Mouse (Mus musculus) embryonic facial prominence, embryonic 12.5 days (tissue): ENCODE measurements around the gene Dusp10. TPM values are rescaled to one million over a fixed set of nuclear protein-coding genes. Genes with fewer than 3 reads are reported as not detected.

Experiments used
- ATAC-seq: fragments of 200-750 bp; cut with Nextera tagmentation; 2 replicates; pipeline ENCODE4 v1.8.0; 2017; ENCODE audit not compliant: insufficient number of reproducible peaks, insufficient read depth, low FRiP score, low TSS enrichment
- H3K27ac ChIP-seq: fragments of 300-500 bp; sonication (generic); 2 replicates; pipeline ENCODE4 v1.5.1; 2016; ENCODE audit warnings: mild to moderate bottlenecking
- H3K27me3 ChIP-seq: fragments of 300-500 bp; sonication (generic); 2 replicates; pipeline ENCODE4 v1.6.1; 2016; ENCODE audit warnings: mild to moderate bottlenecking, moderate library complexity
- H3K36me3 ChIP-seq: fragments of 300-500 bp; sonication (generic); 2 replicates; pipeline ENCODE4 v1.6.1; 2016; ENCODE audit warnings: mild to moderate bottlenecking
- H3K4me1 ChIP-seq: fragments of 300-500 bp; sonication (generic); 2 replicates; pipeline ENCODE4 v1.6.1; 2016
- H3K4me2 ChIP-seq: fragments of 300-500 bp; sonication (generic); replicated peaks from 2 replicates; pipeline ENCODE4 v1.6.1; 2016; ENCODE audit warnings: mild to moderate bottlenecking, moderate library complexity
- H3K4me3 ChIP-seq: fragments of 300-500 bp; sonication (generic); 2 replicates; pipeline ENCODE4 v1.5.1; 2016; ENCODE audit warnings: mild to moderate bottlenecking
- H3K9ac ChIP-seq: fragments of 300-500 bp; sonication (generic); 2 replicates; pipeline ENCODE4 v1.6.1; 2016; ENCODE audit warnings: mild to moderate bottlenecking, moderate library complexity
- H3K9me3 ChIP-seq: fragments of 300-500 bp; sonication (generic); 2 replicates; pipeline ENCODE4 v1.6.1; 2016; ENCODE audit warnings: mild to moderate bottlenecking, moderate library complexity
- WGBS: fragments of 180-500 bp; shearing (Covaris S2); methylation state at CpG from one replicate; pipeline ENCODE4 v1.1.7; 2016; 5-methylcytosine and 5-hydroxymethylcytosine counted together
- polyA plus RNA-seq: library from polyadenylated mRNA; unstranded; fragments of >200 nt; fragmentation: Nextera tagmentation; extraction: Ambion mirVana; gene quantifications from 2 replicates; pipeline ENCODE4 v1.2.1, GENCODE M21; 2016

The Dusp10 gene
- polyA plus RNA-seq, 1 experiment from 2014 or later: 8.1 TPM

GRCm38 (mm10) chr1:184011311-184011710, 1.8 kb upstream of the Dusp10 start:
- no peak overlapping the region for H3K4me3 ChIP-seq
- no peak overlapping the region for H3K9ac ChIP-seq
- no peak overlapping the region for H3K27ac ChIP-seq
- H3K4me1 ChIP-seq: no peaks in the 10 kb centered on the region
- H3K4me2 ChIP-seq: no peak overlapping the region
- no peak for ATAC-seq
- WGBS: 93% methylated on average over 6 of the region's 6 CpGs
- H3K36me3 ChIP-seq: no peaks in the 10 kb centered on the region
- H3K9me3 ChIP-seq: no peaks in the 10 kb centered on the region
- no peaks in the 10 kb centered on the region for H3K27me3 ChIP-seq

- Histone ChIP-seq H3K4me1 (no peaks in the 10 kb centered on the region), H3K9me3 (no peaks in the 10 kb centered on the region), H3K9ac (no peak overlapping the region), H3K4me3 (no peak overlapping the region), H3K27me3 (no peaks in the 10 kb centered on the region), H3K27ac (no peak overlapping the region), H3K36me3 (no peaks in the 10 kb centered on the region), H3K4me2 (no peak overlapping the region)
- 77% methylated on average over 3 of the region's 3 CpGs for WGBS
- no peak for ATAC-seq
These were observed 989 bp downstream of the Dusp10 start for GRCm38 (mm10) chr1:184014091-184014490.

GRCm38 (mm10) chr1:184015995-184016730, 3.1 kb downstream of the Dusp10 start:
- Histone ChIP-seq H3K27me3 (no peaks in the 10 kb centered on the region), H3K9me3 (no peaks in the 10 kb centered on the region), H3K4me2 (no peak overlapping the region), H3K9ac (no peak overlapping the region), H3K4me1 (no peaks in the 10 kb centered on the region), H3K27ac (no peak overlapping the region), H3K36me3 (no peaks in the 10 kb centered on the region), H3K4me3 (no peak overlapping the region)
- no peak for ATAC-seq
- WGBS: 74% methylated on average over 10 of the region's 10 CpGs

- H3K4me2 ChIP-seq: no peak overlapping the region
- ATAC-seq: no peak
These were observed 4.5 kb downstream of the Dusp10 start for GRCm38 (mm10) chr1:184017606-184018005.

GRCm38 (mm10) chr1:184019042-184019721, 6.1 kb downstream of the Dusp10 start:
- no peak overlapping the region for H3K27ac ChIP-seq

More at GRCm38 (mm10) chr1:184017606-184018005, 4.5 kb downstream of the Dusp10 start:
- Histone ChIP-seq H3K27ac (no peak overlapping the region), H3K9me3 (no peaks in the 10 kb centered on the region), H3K27me3 (no peaks in the 10 kb centered on the region), H3K4me3 (no peak overlapping the region), H3K4me1 (no peaks in the 10 kb centered on the region), H3K9ac (no peak overlapping the region), H3K36me3 (no peaks in the 10 kb centered on the region)
- WGBS: 83% methylated on average over 2 of the region's 2 CpGs

GRCm38 (mm10) chr1:184019722-184020107, 6.6 kb downstream of the Dusp10 start:
- WGBS: 36% methylated on average over 6 of the region's 6 CpGs
- no peak for ATAC-seq
- Histone ChIP-seq H3K4me2 (no peak overlapping the region), H3K4me3 (no peak overlapping the region), H3K9me3 (no peaks in the 10 kb centered on the region), H3K9ac (no peak overlapping the region), H3K27me3 (no peaks in the 10 kb centered on the region), H3K36me3 (no peaks in the 10 kb centered on the region), H3K27ac (no peak overlapping the region), H3K4me1 (no peaks in the 10 kb centered on the region)

More at GRCm38 (mm10) chr1:184019042-184019721, 6.1 kb downstream of the Dusp10 start:
- H3K9me3 ChIP-seq: no peaks in the 10 kb centered on the region
- no peak overlapping the region for H3K4me2 ChIP-seq
- H3K36me3 ChIP-seq: no peaks in the 10 kb centered on the region
- no peaks in the 10 kb centered on the region for H3K27me3 ChIP-seq
- WGBS: 44% methylated on average over 6 of the region's 6 CpGs
- no peaks in the 10 kb centered on the region for H3K4me1 ChIP-seq
- no peak overlapping the region for H3K4me3 ChIP-seq
- ATAC-seq: no peak
- no peak overlapping the region for H3K9ac ChIP-seq

- H3K27me3 ChIP-seq: no peaks in the 10 kb centered on the region
- 64% methylated on average over 2 of the region's 2 CpGs for WGBS
- no peak for ATAC-seq
These were observed 10.9 kb downstream of the Dusp10 start for GRCm38 (mm10) chr1:184023971-184024370.

GRCm38 (mm10) chr1:184024631-184025030, 11.5 kb downstream of the Dusp10 start:
- no peak overlapping the region for H3K9ac ChIP-seq
- no peaks in the 10 kb centered on the region for H3K27me3 ChIP-seq
- H3K27ac ChIP-seq: no peak overlapping the region
- no peaks in the 10 kb centered on the region for H3K4me1 ChIP-seq
- no peak overlapping the region for H3K4me2 ChIP-seq
- H3K4me3 ChIP-seq: no peak overlapping the region
- H3K36me3 ChIP-seq: no peaks in the 10 kb centered on the region
- H3K9me3 ChIP-seq: no peaks in the 10 kb centered on the region
- no peak for ATAC-seq
- WGBS: 96% methylated on average over 2 of the region's 2 CpGs

More at GRCm38 (mm10) chr1:184023971-184024370, 10.9 kb downstream of the Dusp10 start:
- no peaks in the 10 kb centered on the region for H3K9me3 ChIP-seq
- H3K4me3 ChIP-seq: no peak overlapping the region
- H3K36me3 ChIP-seq: no peaks in the 10 kb centered on the region
- no peak overlapping the region for H3K27ac ChIP-seq
- no peaks in the 10 kb centered on the region for H3K4me1 ChIP-seq
- no peak overlapping the region for H3K9ac ChIP-seq
- no peak overlapping the region for H3K4me2 ChIP-seq

GRCm38 (mm10) chr1:184025079-184025478, 12.0 kb downstream of the Dusp10 start:
- Histone ChIP-seq H3K27me3 (no peaks in the 10 kb centered on the region), H3K4me3 (no peak overlapping the region), H3K9me3 (no peaks in the 10 kb centered on the region), H3K36me3 (no peaks in the 10 kb centered on the region), H3K9ac (no peak overlapping the region), H3K4me1 (no peaks in the 10 kb centered on the region), H3K27ac (no peak overlapping the region), H3K4me2 (no peak overlapping the region)
- 92% methylated on average over 5 of the region's 5 CpGs for WGBS
- ATAC-seq: no peak

GRCm38 (mm10) chr1:184027039-184027438, 13.9 kb downstream of the Dusp10 start:
- H3K4me1 ChIP-seq: no peaks in the 10 kb centered on the region
- H3K9me3 ChIP-seq: no peaks in the 10 kb centered on the region
- 83% methylated on average over 3 of the region's 3 CpGs for WGBS

GRCm38 (mm10) chr1:184030070-184030802, 17.1 kb downstream of the Dusp10 start:
- WGBS: 91% methylated on average over 8 of the region's 8 CpGs
- H3K4me2 ChIP-seq: no peak overlapping the region
- H3K9me3 ChIP-seq: no peaks in the 10 kb centered on the region
- no peak for ATAC-seq
- no peak overlapping the region for H3K27ac ChIP-seq
- H3K4me3 ChIP-seq: no peak overlapping the region
- 0 out of 2 replicates have a peak, but pooled peaks cover 6% of the 10 kb centered on the region for H3K4me1 ChIP-seq
- H3K36me3 ChIP-seq: no peaks in the 10 kb centered on the region
- H3K27me3 ChIP-seq: 0 out of 2 replicates have a peak, but pooled peaks cover 3% of the 10 kb centered on the region
- H3K9ac ChIP-seq: no peak overlapping the region

More at GRCm38 (mm10) chr1:184027039-184027438, 13.9 kb downstream of the Dusp10 start:
- no peak overlapping the region for H3K4me3 ChIP-seq
- H3K27ac ChIP-seq: no peak overlapping the region
- ATAC-seq: no peak
- no peak overlapping the region for H3K9ac ChIP-seq
- H3K27me3 ChIP-seq: no peaks in the 10 kb centered on the region
- H3K4me2 ChIP-seq: no peak overlapping the region
- H3K36me3 ChIP-seq: no peaks in the 10 kb centered on the region
